Mouse (Mus musculus): ENCODE data around the gene Marc1.

GRCm38 (mm10) chr1:184752671-184753070 lies 58.4 kb downstream of the Marc1 start:
- TF ChIP-seq GATA1 (IDR thresholded peaks at IDR 0.05; ENCODE audit: low read length) (no peak), TAL1 (IDR thresholded peaks at IDR 0.05; ENCODE audit: low read length) (no peak)
